Mouse (Mus musculus): ENCODE data around the gene Kat2a. TPM values are rescaled to one million over a fixed set of nuclear protein-coding genes. Genes with fewer than 3 reads are reported as not detected.

Gene Kat2a
- polyA plus RNA-seq (2015; fragmentation: Nextera tagmentation; extraction: Ambion mirVana): 53.1 and 54.4 TPM in 2 replicates

- WGBS: 2% methylated on average over 48 of the region's 48 CpGs
- Histone ChIP-seq H3K4me2 (replicated peaks) (peak within 1 kb of the TSS; percentile 72), H3K27me3 (no peaks in the 10 kb centered on the region), H3K36me3 (peaks cover 42% of the 10 kb centered on the region), H3K4me3 (peak within 1 kb of the TSS; percentile 98), H3K27ac (replicated peaks) (peak within 1 kb of the TSS; percentile 72), H3K4me1 (peaks cover 25% of the 10 kb centered on the region), H3K9me3 (no peaks in the 10 kb centered on the region), H3K9ac (replicated peaks) (peak within 1 kb of the TSS; percentile 95)
- peak; percentile 93 for ATAC-seq (replicated peaks)
These were observed at the start of gene Kat2a for GRCm38 (mm10) chr11:100711783-100712615. Gene Kat2a (minus strand): TSS chr11:100712465.

DNA sequence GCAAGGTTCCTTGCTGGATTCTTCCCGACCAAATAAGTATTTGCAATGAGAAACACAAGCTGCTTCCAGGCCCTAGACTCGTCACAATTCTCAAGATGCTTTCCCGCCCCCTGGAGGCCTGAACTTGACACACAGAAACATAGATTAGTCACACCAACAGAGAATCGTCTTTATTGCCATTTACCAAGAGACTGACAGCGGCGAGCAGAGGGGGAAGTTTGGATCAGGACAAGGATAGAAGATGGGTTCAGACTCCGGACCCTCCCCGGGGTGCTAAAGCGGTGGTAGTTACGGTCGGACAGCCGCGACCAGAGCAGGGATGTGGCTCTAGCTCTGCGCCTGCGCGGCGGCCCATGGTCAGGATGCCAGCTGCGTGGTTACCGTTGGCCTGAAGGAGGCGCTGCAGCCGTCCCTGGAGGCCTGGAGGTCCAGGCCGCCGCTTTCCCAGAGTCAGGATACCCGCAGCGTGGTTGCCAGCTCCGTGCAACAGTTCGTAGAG, 49.3 kb upstream of the Kat2a start:
- H3K4me1 ChIP-seq: peaks cover 25% of the 10 kb centered on the region
- H3K4me2 ChIP-seq (replicated peaks): peak overlapping the region; percentile 65
- H3K27ac ChIP-seq (replicated peaks): no peak overlapping the region
- ATAC-seq (replicated peaks): peak; percentile 56
- under 1% methylated on average over 27 of the region's 27 CpGs for WGBS
- peak overlapping the region; percentile 48 for H3K9ac ChIP-seq (replicated peaks)
- H3K36me3 ChIP-seq: no peaks in the 10 kb centered on the region
- peak overlapping the region; percentile 43 for H3K4me3 ChIP-seq
- H3K27me3 ChIP-seq: peaks cover 26% of the 10 kb centered on the region; the same call in 1 of the 2 replicates
- no peaks in the 10 kb centered on the region for H3K9me3 ChIP-seq

GRCm38 (mm10) chr11:100759611-100760233, 47.5 kb upstream of the Kat2a start, which contains the start of gene Kcnh4:
Gene Kcnh4 (minus strand): TSS chr11:100759942.
- H3K9me3 ChIP-seq: no peaks in the 10 kb centered on the region
- no peaks in the 10 kb centered on the region for H3K36me3 ChIP-seq
- H3K9ac ChIP-seq (replicated peaks): peak within 1 kb of the TSS; percentile 58
- ATAC-seq (replicated peaks): peak; percentile 66
- H3K27me3 ChIP-seq: peaks cover 26% of the 10 kb centered on the region; the same call in 1 of the 2 replicates
- H3K4me3 ChIP-seq: peak within 1 kb of the TSS; percentile 54
- H3K4me2 ChIP-seq (replicated peaks): peak within 1 kb of the TSS; percentile 65
- peaks cover 25% of the 10 kb centered on the region for H3K4me1 ChIP-seq
- peak within 1 kb of the TSS; percentile 46 for H3K27ac ChIP-seq (replicated peaks)
- under 1% methylated on average over 50 of the region's 51 CpGs for WGBS

DNA sequence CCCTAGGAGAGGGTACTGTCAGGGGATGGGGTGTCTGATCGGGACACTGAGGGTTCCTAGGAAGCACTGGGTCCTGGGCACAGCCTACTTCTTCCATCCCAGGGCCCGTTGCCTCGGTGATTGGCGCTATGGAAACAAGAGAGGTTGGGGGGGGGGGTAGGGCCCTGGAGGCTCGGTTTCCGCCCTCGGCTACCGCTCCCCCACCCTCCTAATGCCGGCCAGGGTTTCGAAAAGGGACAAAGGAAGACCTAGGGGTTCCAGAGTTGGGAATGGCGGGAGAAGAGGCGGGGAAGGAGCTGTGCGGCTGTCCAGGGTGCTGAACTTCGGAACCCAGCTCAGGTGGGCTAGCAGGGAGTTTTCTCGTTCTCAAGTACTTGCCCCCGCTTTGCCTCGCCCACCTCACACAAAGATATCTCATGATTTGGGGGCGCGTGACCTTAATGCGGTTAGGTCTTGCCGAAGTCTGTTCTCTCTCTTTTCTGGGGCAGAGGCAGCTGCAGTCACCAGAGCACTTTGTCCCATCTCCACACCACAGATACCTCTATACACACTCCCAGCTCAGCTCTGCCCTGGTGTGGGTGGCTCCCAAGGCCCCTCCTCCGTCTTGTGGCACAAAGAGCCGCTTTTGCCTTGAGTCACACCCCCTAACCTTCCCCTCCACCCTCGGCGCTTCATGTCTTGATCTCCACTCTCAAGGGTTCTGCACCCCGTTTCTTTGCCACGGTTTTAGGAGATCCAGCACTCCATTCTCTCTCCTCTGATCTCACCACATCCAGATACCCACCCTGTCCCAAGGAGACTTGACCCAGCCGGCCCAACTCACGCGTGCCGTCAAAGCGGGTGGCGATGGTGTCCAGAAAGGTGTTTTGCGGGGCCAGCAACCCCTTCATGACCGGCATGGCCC, 46.7 kb upstream of the Kat2a start:
- Histone ChIP-seq H3K4me2 (replicated peaks) (peak overlapping the region; percentile 65), H3K36me3 (no peaks in the 10 kb centered on the region), H3K9ac (replicated peaks) (peak overlapping the region; percentile 58), H3K27ac (replicated peaks) (peak overlapping the region; percentile 46), H3K27me3 (peaks cover 26% of the 10 kb centered on the region; the same call in 1 of the 2 replicates), H3K9me3 (no peaks in the 10 kb centered on the region), H3K4me3 (peak overlapping the region; percentile 54), H3K4me1 (peaks cover 25% of the 10 kb centered on the region)
- ATAC-seq (replicated peaks): peak; percentile 54
- under 1% methylated on average over 35 of the region's 35 CpGs for WGBS

DNA sequence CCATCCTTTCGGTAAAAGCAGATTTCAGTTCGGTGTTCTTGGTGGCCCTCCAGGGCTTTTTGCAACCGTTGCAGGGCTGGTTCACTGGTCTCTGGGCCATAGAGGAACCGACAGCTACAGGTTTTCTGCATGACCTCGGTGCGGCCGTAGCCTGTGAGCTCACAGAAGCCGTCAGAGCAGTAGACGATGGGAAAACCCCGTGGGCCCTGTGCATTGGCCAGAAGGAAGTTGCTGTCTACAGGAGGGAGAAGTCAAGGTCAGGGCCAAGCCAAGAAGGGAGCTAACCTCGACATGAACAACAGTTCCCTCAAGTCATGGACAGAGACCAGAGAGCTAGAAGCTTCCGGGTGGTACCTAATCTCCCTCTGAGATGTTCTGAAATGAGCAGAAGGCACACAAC, 45.3 kb upstream of the Kat2a start:
- Histone ChIP-seq H3K9me3 (no peaks in the 10 kb centered on the region), H3K4me3 (no peak overlapping the region), H3K27ac (replicated peaks) (no peak overlapping the region), H3K4me2 (replicated peaks) (no peak overlapping the region), H3K36me3 (no peaks in the 10 kb centered on the region), H3K9ac (replicated peaks) (no peak overlapping the region), H3K4me1 (peaks cover 25% of the 10 kb centered on the region), H3K27me3 (peaks cover 26% of the 10 kb centered on the region; the same call in 1 of the 2 replicates)
- WGBS: 94% methylated on average over 12 of the region's 12 CpGs
- no peak for ATAC-seq (replicated peaks)

DNA sequence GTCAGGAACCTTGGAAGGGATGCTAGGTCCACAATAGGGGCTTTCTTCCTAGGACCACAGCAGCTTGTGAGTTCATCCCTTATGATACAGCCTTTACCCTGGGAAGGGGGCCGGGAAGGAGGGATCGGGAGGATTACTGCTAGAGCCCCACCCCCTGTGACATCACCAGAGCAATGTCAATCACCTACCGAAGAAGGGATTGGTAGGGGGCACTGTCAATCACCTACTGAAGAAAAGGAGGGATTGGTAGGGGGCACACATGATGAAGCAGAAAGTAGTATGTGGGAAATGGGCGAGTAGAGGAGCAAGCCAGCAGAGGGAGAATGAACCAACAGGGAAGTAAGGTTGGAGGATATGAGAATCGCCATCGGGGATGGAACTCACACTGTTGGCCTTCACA, 44.2 kb upstream of the Kat2a start:
- H3K9ac ChIP-seq (replicated peaks): no peak overlapping the region
- H3K36me3 ChIP-seq: peaks cover 2% of the 10 kb centered on the region; the same call in 1 of the 2 replicates
- no peaks in the 10 kb centered on the region for H3K9me3 ChIP-seq
- H3K27me3 ChIP-seq: peaks cover 26% of the 10 kb centered on the region; the same call in 1 of the 2 replicates
- ATAC-seq (replicated peaks): no peak
- H3K27ac ChIP-seq (replicated peaks): no peak overlapping the region
- no peak overlapping the region for H3K4me3 ChIP-seq
- H3K4me1 ChIP-seq: peaks cover 25% of the 10 kb centered on the region
- no peak overlapping the region for H3K4me2 ChIP-seq (replicated peaks)
- WGBS: 69% methylated on average over 6 of the region's 6 CpGs

DNA sequence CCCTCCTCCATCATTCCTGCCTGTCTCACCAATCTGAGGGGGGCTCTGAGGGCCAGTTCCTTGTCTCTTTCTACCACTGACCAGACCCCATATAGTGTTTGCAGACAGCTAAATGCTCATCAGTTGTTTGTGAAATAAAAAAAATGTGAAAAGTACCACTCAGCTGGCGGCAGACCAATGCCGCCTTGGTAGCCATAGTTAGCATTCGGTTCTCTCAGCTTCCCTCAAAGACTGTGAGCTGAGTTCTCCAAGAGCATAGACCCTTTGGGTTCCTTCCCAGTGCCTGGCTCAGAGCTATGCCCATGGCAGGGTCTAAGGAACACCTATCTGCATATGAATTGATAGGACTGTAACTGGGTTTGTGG, 42.4 kb upstream of the Kat2a start:
- peaks cover 15% of the 10 kb centered on the region; the same call in 1 of the 2 replicates for H3K27me3 ChIP-seq
- H3K9me3 ChIP-seq: no peaks in the 10 kb centered on the region
- no peak overlapping the region for H3K9ac ChIP-seq (replicated peaks)
- peaks cover 17% of the 10 kb centered on the region for H3K4me1 ChIP-seq
- no peak for ATAC-seq (replicated peaks)
- H3K4me2 ChIP-seq (replicated peaks): no peak overlapping the region
- no peak overlapping the region for H3K27ac ChIP-seq (replicated peaks)
- peaks cover 3% of the 10 kb centered on the region; the same call in 1 of the 2 replicates for H3K36me3 ChIP-seq
- no peak overlapping the region for H3K4me3 ChIP-seq
- 88% methylated on average over 3 of the region's 3 CpGs for WGBS

DNA sequence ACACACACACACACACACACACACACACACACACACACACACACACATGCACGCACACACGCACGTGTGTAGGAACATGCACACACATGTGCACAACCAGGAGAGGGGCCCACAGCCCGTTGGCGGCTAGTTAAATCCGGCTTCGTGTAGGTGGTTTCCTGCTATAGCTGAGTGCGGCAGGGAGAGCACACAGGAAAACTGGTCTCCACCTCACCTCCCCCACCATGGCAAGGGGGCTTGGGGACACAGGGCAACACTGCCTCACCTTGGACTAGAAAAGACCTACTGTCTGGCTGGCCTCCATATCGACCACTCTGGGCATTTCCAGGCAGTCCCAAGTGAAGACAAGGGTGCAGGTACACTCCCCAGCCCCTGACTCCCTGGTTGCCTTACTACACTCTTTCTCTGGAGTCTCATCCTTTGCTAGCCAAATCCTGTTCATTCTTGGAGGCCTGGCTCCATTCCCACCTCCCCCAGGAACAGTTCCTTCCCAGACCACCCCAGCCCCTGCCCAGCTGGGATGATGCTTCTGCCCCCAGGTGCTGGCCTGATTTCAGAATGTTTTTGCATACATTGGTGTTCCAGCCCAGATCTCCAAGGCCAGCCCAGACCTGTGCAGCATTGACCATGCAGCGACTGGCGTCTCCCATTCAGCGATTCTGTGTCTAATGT, 41.9 kb upstream of the Kat2a start:
- Histone ChIP-seq H3K9ac (replicated peaks) (no peak overlapping the region), H3K4me2 (replicated peaks) (no peak overlapping the region), H3K4me1 (peaks cover 11% of the 10 kb centered on the region), H3K4me3 (no peak overlapping the region), H3K27me3 (peaks cover 11% of the 10 kb centered on the region; the same call in 1 of the 2 replicates), H3K27ac (replicated peaks) (no peak overlapping the region), H3K9me3 (no peaks in the 10 kb centered on the region), H3K36me3 (peaks cover 3% of the 10 kb centered on the region; the same call in 1 of the 2 replicates)
- no peak for ATAC-seq (replicated peaks)
- whole genome bisulfite sequencing: 82% methylated on average over 11 of the region's 12 CpGs

- Histone ChIP-seq H3K4me1 (no peaks in the 10 kb centered on the region), H3K4me2 (replicated peaks) (no peak overlapping the region), H3K27ac (replicated peaks) (no peak overlapping the region), H3K9me3 (no peaks in the 10 kb centered on the region), H3K9ac (replicated peaks) (no peak overlapping the region), H3K4me3 (no peak overlapping the region), H3K27me3 (no peaks in the 10 kb centered on the region), H3K36me3 (peaks cover 3% of the 10 kb centered on the region; the same call in 1 of the 2 replicates)
- 47% methylated on average over 10 of the region's 10 CpGs for WGBS
- no peak for ATAC-seq (replicated peaks)
These were observed 40.0 kb upstream of the Kat2a start for GRCm38 (mm10) chr11:100752294-100752693.

DNA sequence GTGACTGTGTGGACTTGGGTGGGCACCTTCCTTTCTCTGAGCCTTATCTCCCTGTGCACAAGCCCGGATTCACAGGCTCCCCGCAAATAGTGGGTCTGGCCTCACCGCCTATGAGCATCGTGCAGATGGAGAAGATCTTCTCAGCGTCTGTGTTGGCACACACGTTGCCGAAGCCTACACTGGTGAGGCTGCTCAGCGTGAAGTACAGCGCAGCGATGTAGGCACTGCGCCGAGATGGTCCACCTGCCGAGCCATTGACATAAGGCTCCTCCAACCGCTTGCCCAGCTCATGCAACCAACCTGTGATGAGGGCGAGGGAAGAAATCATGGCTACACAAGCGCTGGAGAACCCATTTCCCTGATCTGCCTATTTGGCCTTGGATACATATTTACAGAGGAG, 37.9 kb upstream of the Kat2a start:
- Histone ChIP-seq H3K4me3 (no peak overlapping the region), H3K4me1 (no peaks in the 10 kb centered on the region), H3K36me3 (peaks cover 3% of the 10 kb centered on the region; the same call in 1 of the 2 replicates), H3K9ac (replicated peaks) (no peak overlapping the region), H3K27ac (replicated peaks) (no peak overlapping the region), H3K4me2 (replicated peaks) (no peak overlapping the region), H3K27me3 (no peaks in the 10 kb centered on the region), H3K9me3 (no peaks in the 10 kb centered on the region)
- WGBS: 92% methylated on average over 16 of the region's 16 CpGs
- no peak for ATAC-seq (replicated peaks)

- Histone ChIP-seq H3K9me3 (no peaks in the 10 kb centered on the region), H3K36me3 (peaks cover 3% of the 10 kb centered on the region; the same call in 1 of the 2 replicates), H3K4me2 (replicated peaks) (no peak overlapping the region), H3K4me1 (no peaks in the 10 kb centered on the region), H3K9ac (replicated peaks) (no peak overlapping the region), H3K27me3 (no peaks in the 10 kb centered on the region), H3K4me3 (no peak overlapping the region), H3K27ac (replicated peaks) (no peak overlapping the region)
- ATAC-seq (replicated peaks): no peak
- WGBS: 59% methylated on average over 25 of the region's 25 CpGs
These were observed 37.2 kb upstream of the Kat2a start for GRCm38 (mm10) chr11:100749469-100749868.
